Mouse (Mus musculus): ENCODE results near the gene Pcnx.

Pcnx gene

DNA sequence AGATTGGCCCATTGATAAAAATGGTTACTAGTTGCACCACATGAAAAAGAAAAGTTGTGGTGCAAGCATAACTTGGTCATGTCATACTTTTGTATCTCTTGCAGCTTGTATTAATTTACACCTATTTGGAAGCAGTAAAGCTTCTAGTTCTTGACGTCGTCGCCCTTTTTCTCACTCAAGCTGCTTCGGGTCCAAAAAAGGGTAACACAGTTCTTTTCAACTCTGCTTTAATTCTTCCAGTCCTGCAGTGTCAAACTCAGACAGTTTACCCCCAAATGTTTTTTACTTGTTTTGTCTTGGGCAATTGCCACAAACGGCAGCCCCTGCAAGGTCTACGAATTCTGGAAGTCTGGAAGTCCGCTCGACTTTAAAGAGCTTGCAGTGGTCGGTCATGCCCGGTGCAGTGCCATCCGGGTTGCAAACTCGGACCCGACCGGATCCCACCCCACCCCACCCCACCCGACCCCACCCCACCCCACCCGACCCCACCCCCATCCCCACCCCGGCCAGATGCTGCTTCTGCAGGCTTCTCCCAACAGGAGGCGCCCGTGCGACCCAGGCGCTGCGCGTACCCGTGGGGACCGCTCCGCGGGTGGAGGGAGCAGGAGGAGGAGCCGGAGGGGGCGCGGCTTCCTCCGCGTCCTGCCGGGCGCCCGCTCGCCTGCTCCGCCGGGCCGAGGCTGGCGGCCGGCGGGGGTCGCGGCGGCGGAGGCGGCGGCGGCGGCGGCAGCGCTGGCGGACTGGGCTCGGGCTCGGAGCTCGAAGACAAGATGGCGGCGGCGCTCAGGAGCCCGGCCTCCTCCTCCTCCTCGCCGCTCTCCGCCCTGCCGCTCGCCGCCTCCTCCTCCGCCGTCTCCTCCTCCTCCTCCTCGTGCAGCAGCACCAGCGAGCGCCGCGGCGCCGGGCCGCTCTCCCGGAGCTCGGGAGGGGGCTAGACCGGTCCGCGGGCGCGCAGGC lies at the start of gene Pcnx:
Pcnx (plus strand) TSS at position 673 of the 957 bp plus-strand sequence.
- DNase-seq (ENCODE audit: low spot score) = peak; percentile 40

DNA sequence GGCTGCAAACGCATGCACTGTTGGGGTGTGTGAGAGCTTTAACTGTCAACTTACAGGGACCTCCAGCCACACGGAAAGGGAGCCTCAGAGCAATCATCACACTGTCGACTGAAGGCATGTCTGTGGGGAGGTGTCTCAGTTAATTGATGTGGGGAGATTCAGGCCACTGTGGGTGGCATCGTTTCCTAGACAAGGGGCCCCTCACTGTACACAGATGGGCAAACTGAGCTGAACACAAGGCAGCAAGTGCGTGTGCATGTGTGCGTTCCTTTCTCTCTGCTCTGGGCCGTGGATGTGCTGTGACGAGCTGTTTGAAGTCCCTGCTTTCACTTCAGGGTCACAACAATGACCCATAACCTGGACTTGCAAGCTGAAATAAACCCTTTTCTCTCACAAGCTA lies 49.4 kb upstream of the Pcnx start:
- DNase-seq (ENCODE audit: low spot score) = no peak

DNA sequence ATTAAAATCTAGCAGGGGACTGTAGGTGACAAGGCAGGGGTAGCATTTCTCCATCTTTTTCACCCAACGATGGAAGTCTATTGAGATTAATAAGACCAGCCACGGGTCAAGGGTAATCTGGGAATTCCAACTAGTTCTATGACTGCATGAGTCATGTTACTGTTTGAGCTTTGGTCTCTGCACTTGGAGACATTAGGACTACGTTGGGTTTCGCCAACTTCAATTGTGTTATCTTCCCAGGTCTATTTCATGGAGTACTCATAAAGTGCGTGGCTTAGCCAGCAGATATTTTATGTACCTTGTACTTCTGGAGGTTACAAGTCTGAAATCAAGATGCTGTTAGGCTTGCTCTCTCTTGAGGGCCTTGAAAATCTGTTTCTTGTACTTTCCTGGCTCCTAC lies 45.1 kb upstream of the Pcnx start:
- no peak for DNase-seq (ENCODE audit: low spot score)

DNA sequence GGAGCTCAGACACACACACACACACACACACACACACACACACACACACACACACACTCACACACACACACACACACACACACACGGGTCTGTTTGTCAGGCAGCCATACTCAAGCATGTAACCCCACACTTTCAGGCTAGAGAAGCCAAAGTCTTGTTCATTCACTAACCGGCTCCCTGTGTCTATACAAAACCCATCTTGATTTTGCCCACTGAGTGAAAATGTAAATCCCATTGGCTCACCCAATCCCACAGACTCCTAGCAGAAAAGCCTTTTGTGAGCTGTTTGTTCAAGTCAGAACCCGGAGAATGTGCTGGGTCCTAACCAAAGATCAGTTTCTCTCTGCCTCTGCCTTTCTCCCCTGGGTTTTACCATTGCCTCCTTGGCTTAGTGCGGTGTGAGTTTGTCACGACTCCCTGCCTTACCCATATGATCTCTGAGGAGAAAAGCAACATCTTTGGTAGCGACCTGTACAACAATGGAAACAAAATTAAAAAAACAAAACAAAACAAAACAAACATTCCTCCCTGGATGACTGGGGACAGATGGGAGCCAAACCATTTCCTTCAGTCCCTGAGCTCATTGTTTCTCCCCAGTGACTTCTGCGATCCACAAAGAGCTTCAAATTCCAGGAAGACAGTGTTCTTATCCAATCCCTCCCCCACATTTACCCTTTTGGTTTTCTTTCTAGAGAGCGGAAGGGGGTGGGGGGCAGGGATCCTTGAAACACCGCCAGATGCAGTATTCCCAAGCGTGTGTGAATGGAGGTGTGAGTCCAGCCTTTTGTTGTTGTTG lies 43.3 kb upstream of the Pcnx start:
- no peak for DNase-seq (ENCODE audit: low spot score)

DNA sequence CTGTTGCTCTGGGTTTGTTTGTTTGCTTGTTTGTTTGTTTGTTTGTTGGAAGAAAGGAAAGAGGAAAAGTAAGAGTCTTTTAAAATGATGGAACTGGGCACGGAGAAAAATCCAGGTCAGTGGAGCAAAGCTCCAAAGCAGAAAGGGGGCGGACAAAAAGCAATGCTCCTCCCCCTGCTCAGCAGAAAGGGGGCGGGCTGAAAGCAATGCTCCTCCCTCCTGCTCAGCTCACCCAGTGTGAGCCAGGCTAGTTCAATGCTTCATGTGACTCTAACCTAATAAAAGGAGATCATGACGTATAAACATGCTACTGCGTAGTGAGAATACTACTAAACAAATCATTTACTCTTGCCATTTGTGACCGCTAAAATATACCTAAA lies 42.7 kb upstream of the Pcnx start:
- DNase-seq (ENCODE audit: low spot score) = no peak

DNA sequence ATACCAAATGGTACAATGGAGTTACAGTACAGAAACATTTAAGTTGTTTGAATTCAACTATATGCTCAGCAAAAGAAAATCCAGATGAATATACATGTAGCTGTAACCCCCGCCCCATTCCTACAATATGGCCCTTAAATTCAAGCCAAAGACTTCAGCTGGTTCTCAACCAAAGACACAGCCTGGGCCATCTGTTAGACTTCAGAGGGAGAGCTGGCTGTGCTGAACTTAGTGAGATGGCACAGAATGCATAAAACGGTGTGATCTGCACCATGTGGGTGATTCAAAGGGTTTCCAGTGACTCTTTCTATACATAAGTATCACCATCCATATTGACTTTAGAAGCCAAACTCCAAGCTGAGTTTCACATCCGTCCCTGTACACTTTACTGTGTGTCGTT lies 39.1 kb upstream of the Pcnx start:
- DNase-seq (ENCODE audit: low spot score) = no peak

DNA sequence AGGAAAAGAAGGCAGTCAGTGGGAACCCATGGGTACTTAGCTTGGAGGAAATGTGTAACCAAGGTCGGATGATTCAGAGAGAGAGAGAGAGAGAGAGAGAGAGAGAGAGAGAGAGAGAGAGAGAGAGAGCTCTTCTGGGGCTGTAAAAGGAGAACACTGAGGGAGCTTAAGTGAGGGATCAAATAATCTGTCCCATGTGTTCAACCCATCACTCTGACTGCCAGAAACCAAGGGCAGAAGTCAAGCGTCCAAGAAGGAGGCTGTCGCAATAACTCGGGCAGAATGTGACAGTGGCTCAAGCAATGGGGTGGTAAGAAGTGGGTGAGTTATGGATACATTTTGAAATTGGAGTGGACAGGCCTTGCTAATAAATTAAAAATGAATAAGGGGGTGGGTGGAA lies 37.6 kb upstream of the Pcnx start:
- DNase-seq (ENCODE audit: low spot score) = no peak

DNA sequence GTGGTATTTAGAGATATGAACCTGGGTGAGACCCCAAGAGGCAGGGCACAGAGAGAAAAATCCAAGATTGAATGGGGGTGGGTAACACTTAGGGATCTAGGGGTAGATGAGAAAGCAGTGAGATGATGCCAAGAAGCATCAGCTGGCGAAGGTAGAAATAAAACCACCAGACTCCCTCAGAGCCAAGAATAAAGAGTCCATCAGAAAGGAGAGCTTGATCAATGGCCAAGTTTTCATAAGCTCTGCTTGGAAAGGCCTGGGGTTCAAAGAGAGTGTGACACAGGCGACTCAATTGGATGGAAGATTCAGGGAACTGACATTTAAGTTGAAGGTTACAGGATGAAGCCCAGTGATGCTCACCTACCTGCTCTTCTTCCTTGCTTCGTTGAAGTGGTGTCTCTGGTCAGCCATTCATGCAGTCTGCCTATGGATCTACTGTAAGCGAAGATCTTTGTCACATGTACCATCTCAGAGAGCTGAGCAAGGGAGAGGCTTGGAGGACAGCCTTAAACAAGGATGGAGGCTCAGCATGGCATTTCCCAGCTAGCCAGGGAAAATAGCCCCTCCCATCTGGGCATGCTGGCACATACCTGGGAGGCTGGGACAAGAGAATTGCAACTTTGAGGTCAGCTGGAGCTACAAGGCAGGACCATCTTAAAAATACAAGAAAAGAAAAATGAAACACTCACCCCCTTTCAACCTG lies 36.9 kb upstream of the Pcnx start:
- no peak for DNase-seq (ENCODE audit: low spot score)

DNA sequence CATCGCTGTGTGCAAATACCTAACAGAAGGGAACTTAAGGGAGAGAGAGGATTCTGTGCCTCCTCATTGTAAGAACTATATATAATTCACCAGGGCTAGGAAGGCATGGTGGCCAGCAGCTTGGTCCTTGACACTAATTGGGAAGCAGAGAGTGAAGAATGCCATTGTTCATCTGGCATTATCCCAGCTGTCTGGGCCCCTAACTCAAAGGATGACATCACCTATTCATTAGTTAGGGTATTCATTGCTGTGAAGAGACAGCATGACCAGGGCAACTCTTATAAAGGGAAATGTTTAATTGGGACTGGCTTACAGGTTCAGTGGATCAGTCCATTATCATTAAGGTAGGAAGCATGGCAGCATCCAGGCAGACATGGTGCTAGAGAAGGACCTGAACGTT lies 31.5 kb upstream of the Pcnx start:
- no peak for DNase-seq (ENCODE audit: low spot score)

DNA sequence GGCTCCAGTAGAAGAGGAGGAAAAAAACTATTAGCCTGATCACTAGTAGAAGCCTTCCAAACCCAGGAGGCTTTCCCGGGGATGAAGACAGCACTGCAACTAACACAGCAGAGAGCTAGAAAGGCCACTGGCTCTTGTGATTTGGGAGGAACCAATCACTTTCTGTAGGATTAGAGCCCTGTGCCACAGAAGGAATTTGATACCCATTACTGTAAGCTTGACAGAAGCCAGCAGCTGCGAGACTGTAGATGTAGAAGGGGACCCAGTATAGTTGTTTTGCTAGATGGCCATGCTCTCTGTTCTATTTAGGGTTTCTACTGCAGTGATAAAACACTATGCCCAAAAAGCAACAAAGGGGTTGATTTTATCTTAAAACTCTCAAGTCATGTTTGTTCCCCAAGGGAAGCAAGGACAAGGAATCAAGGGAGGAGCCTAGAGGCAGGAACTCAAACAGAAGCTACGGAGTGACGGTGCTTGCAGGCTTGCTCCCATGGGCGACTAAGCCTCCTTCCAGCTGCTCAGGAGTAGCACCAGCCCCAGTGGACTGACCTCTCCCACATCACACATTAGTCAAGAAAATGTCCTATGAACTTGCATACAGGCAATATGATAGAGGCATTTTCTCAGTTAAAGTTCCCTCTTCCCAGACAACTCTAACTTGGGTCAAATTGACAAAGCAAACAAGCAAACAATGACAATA lies 27.6 kb upstream of the Pcnx start:
- no peak for DNase-seq (ENCODE audit: low spot score)

DNA sequence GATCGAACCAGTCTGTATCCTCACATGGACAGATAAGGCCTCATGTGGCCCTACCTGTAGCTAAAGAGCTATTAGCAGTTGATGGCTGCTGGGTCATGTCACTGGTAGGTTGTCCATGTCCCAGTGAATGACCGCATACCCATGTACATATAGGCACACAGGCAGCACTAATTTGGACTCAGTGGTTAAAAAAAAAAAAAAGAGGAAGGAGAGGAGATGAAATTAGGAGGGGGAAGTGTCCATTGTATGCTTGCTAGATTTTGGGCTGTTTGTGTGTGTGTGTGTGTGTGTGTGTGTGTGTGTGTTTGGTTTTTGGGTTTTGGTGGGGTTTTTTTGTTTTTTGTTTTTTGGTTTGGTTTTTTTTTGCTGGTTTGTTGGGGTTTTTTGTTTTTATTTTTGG lies 26.7 kb upstream of the Pcnx start:
- no peak for DNase-seq (ENCODE audit: low spot score)

DNA sequence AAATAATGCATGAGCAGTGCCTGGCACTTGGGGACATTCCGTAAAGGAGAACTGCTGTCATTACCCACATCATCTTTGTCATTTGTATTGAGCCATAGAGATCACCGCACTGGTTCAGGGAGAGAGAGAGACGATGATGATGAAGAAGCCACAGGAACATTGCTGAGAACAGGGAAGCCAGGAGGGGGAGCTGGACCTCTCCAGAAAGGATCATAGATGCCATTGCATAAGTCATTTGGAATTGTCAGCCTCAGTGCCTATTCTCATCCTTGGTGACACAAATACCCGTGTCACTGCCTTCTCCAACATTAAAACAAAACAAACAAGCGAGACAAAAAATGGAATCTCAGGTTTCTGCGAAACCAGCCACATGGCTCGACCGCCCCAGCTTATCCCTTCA lies 23.7 kb upstream of the Pcnx start:
- DNase-seq (ENCODE audit: low spot score) = no peak

DNA sequence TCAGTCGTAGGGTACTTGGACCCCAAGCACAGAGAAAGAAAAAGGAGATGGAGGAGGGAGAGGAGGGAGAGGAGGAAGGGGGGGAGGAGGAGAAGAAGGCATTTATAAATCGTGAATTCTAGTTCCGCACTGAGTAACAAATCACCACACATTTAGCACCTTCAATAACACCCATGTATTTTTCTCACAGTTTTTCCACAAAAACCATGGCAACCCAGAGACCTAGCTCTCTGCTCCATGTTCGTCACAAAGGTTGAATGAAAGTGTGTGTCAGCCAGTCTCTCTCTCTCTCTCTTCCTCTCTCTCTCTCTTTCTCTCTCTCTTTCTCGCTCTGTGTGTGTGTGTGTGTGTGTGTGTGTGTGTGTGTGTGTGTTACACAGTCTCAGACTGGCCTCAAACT lies 22.4 kb upstream of the Pcnx start:
- DNase-seq (ENCODE audit: low spot score) = no peak

DNA sequence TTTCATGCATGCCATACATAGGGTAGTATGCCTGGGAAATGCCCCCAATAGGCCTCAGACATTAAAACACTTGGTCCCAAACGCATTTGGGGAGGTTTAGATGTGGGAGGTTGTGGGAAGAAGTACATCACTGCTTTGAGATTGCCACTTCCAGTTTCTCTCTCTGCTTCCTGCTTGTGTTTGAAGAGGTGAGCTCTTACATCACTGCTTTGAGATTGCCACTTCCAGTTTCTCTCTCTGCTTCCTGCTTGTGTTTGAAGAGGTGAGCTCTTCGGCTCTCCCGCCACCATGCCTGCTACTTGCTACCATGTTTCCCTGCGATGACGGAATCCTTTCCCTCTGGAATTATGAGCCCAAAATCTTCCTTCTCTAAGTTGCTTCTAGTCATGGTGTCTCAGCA lies 20.2 kb upstream of the Pcnx start:
- no peak for DNase-seq (ENCODE audit: low spot score)

DNA sequence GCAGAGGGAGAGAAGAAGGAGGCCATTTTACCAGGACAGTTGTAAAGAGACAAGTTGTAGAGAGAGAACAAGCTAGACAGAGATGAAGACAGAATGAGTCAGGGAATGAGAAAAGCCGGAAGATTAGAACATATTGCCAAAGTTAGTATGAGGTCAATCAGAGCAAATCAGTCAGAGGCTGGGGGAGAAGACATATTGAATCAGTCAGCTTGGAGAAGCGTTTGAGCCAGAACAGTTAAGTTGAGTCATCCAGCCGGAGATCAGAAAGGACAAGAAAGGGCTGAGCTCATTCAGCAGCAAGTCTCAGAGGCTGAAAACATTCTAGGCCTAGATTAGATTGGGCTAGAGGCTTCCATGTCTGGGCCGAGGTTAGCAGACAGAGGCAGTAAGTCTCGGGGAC lies 18.8 kb upstream of the Pcnx start:
- no peak for DNase-seq (ENCODE audit: low spot score)

DNA sequence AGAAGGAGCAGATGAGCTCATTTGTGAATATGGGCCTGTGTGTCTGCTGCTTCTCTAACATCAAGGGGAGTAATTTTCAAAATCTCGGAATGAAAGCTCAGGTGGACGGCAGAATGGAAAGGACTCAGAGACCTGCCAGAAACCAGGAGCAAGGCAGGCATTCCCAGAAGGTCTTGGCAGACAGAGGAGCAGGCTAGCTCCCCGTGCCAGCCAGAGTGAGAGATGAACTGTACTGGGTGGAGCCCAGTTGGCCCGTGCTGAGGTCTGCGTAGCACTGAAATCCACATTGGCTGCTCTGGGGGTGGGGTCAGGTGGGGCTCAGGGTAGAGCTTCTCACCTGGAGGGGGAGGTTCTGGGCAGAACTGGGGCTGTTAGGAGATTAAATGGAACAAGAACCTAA lies 16.3 kb upstream of the Pcnx start:
- no peak for DNase-seq (ENCODE audit: low spot score)

DNA sequence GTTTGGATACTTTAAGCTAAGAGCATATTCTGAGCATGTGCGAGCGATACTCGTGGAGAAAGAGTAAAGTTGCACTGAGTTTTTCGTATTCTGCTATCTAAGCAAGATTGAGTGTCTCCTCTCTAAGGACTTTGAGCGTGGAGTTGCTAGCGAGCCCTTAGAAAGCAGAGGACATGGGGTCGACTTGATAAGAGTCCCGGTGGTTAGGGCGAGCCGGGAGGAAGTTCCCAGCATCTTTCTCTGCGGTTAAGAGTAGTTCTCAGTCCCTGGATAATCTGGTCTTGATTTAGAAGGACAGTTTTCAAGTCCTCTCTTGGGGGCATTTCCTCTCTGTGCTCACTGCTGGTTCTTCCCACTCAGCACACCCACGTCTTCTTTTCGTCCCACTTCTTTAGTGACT lies 15.3 kb upstream of the Pcnx start:
- DNase-seq (ENCODE audit: low spot score) = no peak

DNA sequence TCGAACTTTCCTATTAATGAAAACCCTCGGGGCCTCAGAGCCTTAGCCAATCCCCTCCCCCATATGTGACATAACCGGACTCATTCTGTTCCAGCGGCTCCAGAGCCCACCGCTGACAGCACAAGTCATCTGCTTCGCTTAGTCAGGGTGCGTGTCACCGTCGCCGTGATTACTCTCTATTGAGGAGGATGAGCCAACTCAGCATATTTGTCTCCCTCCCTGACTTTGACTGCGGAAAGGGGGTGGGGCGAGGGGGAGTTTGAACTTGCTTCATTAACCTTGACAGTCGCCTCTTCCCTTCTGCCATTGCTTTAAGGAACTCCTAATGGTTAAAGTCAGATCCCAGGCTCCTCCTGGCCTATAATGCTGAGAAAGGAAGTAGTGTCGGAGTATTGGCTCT lies 14.8 kb upstream of the Pcnx start:
- DNase-seq (ENCODE audit: low spot score) = no peak

DNA sequence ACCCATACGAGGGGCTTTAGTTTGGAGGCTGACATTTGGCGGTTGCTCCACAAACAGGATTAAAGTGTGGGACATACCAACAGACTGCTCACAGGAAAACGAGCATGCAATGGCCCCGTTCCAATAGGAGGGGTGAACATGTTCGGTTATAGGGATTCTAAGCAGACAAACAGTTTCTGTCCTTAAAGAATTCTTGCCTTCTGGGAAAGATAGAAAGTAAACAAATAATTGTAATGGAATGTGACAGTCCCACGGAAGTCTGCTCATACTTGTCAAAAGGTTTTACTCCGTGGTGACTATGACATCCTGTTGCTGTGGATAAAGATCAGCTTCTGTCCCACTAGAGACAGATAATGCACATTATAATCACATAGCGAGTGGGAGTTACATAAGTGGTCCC lies 10.2 kb upstream of the Pcnx start:
- no peak for DNase-seq (ENCODE audit: low spot score)

DNA sequence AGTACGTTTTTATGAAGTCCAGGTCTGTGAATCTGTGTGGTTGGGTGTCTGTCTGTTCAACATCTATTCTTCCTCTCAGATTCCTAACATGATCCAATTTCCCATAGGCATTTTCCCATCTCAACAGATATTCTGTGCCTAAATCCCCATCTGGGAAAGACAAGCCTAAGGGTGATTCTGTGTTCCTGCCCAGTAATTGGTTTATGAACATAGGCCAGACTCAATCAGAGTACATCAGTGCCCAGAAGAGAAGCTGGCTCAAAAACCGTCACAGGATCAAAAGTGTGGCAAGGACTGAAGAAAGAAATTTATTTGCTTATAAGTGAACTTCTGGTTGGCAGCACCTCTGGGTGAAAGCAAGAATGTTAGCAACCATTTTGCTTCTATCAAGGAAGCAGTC lies 7.3 kb upstream of the Pcnx start:
- DNase-seq (ENCODE audit: low spot score) = no peak

DNA sequence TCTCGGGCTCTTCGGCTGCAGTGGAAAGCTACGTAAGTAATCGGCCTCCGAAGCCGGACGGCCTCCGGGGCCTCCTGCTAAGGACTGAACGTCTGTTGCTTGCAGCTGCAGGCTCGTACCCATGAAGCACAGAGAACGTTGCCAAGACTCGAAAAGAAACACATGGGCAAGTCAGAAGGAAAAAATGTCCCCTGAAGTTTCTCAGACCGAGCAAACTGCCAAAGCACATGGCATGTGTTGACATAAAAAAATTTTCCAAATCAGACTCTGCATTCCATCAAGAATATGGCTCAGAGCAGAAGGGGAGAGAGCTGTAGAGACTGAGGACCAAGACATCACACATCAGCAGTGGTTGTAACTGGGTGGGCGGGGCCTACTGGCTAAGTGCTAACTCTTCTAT lies 6.8 kb upstream of the Pcnx start:
- DNase-seq (ENCODE audit: low spot score) = no peak

DNA sequence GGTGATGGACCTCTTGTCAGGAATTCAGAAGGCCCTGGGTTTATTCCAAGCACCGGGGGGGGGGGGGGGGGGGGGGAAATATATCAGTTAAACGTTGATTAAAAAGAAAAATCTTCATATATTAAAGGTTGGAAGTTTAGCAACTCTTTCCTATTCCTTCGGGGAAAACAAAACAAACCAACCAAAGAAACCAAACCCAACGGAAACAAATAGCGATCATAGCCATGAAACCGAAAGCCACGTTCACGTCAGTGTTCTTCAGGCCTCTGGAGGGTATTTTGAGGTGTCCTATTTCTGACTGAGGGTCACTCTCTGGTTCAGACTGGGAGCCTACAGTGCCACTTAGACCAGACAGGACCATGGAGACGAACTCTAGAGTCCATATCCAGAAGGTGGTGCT lies 6.3 kb upstream of the Pcnx start:
- no peak for DNase-seq (ENCODE audit: low spot score)

Measured in c-Kit-positive CD71-positive TER-119-positive erythroid progenitor cells, embryonic 14.5 days (primary cell).